6 mouse cellular contexts compared by ENCODE assay signal in the genomic region with DNA sequence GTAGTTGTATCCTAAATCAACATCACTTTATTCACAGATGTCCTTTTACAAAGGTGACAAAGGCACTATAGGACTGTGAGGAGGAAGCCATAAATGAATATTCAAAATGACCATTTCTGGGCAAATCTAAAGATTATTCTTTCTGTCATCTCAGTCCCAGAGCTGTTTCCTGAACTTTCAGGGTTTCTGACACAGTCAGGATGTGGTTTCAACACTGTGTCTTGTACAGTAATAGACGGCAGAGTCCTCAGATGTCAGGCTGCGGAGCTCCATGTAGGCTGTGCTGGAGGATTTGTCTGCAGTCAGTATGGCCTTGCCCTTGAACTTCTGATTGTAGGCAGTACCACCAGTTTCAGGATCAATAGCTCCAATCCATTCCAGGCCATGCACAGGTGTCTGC.
DNase-seq lines count a peak whose midpoint lies in the region; ATAC-seq lines count a peak whose summit lies in the region.

No protein-coding gene starts in this region.

- DNase-seq in thymus, postnatal 25 days = peak; percentile 3

- peak; percentile 51 for ATAC-seq in CD4-positive, CD25-positive, alpha-beta regulatory T cell, adult 4 months
- peak; percentile 91 for ATAC-seq in common myeloid progenitor, adult 5-6 weeks (replicated peaks; ENCODE audit: low read depth, poor library complexity, severe bottlenecking)
- peak; percentile 76 to 89 for ATAC-seq in hematopoietic stem cell, adult 5-6 weeks (replicated peaks in 1 of 2; ENCODE audit: insufficient read depth in 1 of 2, low FRiP score in 2 of 2, low TSS enrichment in 1 of 2, low read depth in 1 of 2, poor library complexity in 2 of 2, severe bottlenecking in 2 of 2)
- peak; percentile 72 for ATAC-seq in megakaryocyte, adult 5-6 weeks (ENCODE audit: poor library complexity, severe bottlenecking)
- 0 out of 2 replicates have a peak, but pooled peaks have one; percentile 54 for ATAC-seq in megakaryocyte-erythroid progenitor cell, adult 5-6 weeks (replicated peaks; ENCODE audit: low FRiP score, low TSS enrichment, poor library complexity, severe bottlenecking)

Comparison
In these comparisons a context has a peak if more than half of its experiments do, and no peak if none do; other contexts are left out.
1. Peak in every context shown above with its lines: DNase-seq and ATAC-seq.